Mouse (Mus musculus) brown adipose tissue, adult 24 weeks (tissue): ENCODE results near the gene Foxr1. TPM values are rescaled to one million over a fixed set of nuclear protein-coding genes. Genes with fewer than 3 reads are reported as not detected.

Source experiments
- polyA plus RNA-seq: library from polyadenylated mRNA; stranded (reverse); fragments of >200 nt; gene quantifications from 2 replicates; pipeline ENCODE4 v1.2.4, GENCODE M21; 2012; ENCODE audit not compliant: missing spikeins, insufficient read depth, insufficient read length

The Foxr1 gene
- polyA plus RNA-seq, 1 experiment, result not detected

Other genes starting within 250 kb of the Foxr1 start
- 10.8 and 11.6 TPM in 2 replicates for gene Cbl, start 207.1 kb downstream of the Foxr1 start, polyA plus RNA-seq
- not detected in 2 replicates for gene Ccdc153, start 200.5 kb downstream of the Foxr1 start, polyA plus RNA-seq
- gene Pdzd3, start 189.7 kb downstream of the Foxr1 start, polyA plus RNA-seq, result not detected in 2 replicates
- 8.7 and 8.8 TPM in 2 replicates for gene Nlrx1, start 172.5 kb downstream of the Foxr1 start, polyA plus RNA-seq
- 0.36 TPM in 1 of 2 replicates, not detected in the other for gene Abcg4, start 152.5 kb downstream of the Foxr1 start, polyA plus RNA-seq
- gene Hinfp, start 135.5 kb downstream of the Foxr1 start, polyA plus RNA-seq, result 4.7 and 5.1 TPM in 2 replicates
- gene C2cd2l, start 120.9 kb downstream of the Foxr1 start, polyA plus RNA-seq, result 9.7 and 11.8 TPM in 2 replicates
- 14.6 and 17.9 TPM in 2 replicates for gene Dpagt1, start 115.1 kb downstream of the Foxr1 start, polyA plus RNA-seq
- gene H2afx, start 106.4 kb downstream of the Foxr1 start, polyA plus RNA-seq, result 2.9 and 4.8 TPM in 2 replicates
- 58.0 and 61.8 TPM in 2 replicates for gene Hmbs, start 96.9 kb downstream of the Foxr1 start, polyA plus RNA-seq
- gene Vps11, start 79.5 kb downstream of the Foxr1 start, polyA plus RNA-seq, result 19.2 and 25.3 TPM in 2 replicates
- 30.8 and 42.2 TPM in 2 replicates for gene Hyou1, start 61.6 kb downstream of the Foxr1 start, polyA plus RNA-seq
- 19.2 and 21.2 TPM in 2 replicates for gene Slc37a4, start 44.3 kb downstream of the Foxr1 start, polyA plus RNA-seq
- gene Rps25, start 34.0 kb downstream of the Foxr1 start, polyA plus RNA-seq, result 1,821 and 1,946 TPM in 2 replicates
- gene Trappc4, start 33.5 kb downstream of the Foxr1 start, polyA plus RNA-seq, result 112 and 145 TPM in 2 replicates
- 7.3 and 11.1 TPM in 2 replicates for gene Ccdc84, start 22.6 kb downstream of the Foxr1 start, polyA plus RNA-seq
- gene Upk2, start 13.8 kb upstream of the Foxr1 start, polyA plus RNA-seq, result not detected in 2 replicates
- gene Bcl9l, start 41.7 kb upstream of the Foxr1 start, polyA plus RNA-seq, result 19.2 and 24.4 TPM in 2 replicates
- gene Cxcr5, start 120.7 kb upstream of the Foxr1 start, polyA plus RNA-seq, result not detected in 2 replicates
- gene Ddx6, start 163.8 kb upstream of the Foxr1 start, polyA plus RNA-seq, result 56.9 and 60.7 TPM in 2 replicates
- not detected in 2 replicates for gene Treh, start 232.1 kb upstream of the Foxr1 start, polyA plus RNA-seq